Mouse (Mus musculus) CD4-positive, CD25-positive, alpha-beta regulatory T cell (primary cell): ENCODE data around the gene Aqp5. TPM values are rescaled to one million over a fixed set of nuclear protein-coding genes. Genes with fewer than 3 reads are reported as not detected.

Source experiments
- polyA plus RNA-seq: library from polyadenylated mRNA; unstranded; fragments of 100-300 nt; shearing (Covaris generic); gene quantifications from one replicate; pipeline ENCODE4 v1.2.1, GENCODE M21; 2017

Gene Aqp5
- not detected for polyA plus RNA-seq

GRCm38 (mm10) chr15:99590429-99591084 is at the start of gene Aqp5:
Gene Aqp5 (plus strand): TSS chr15:99590782.

GRCm38 (mm10) chr15:99578802-99579485 is 11.6 kb upstream of the Aqp5 start, which contains the start of gene Aqp2:
Gene Aqp2 (plus strand): TSS chr15:99579055.

GRCm38 (mm10) chr15:99600986-99601822 is 10.6 kb downstream of the Aqp5 start, which contains the start of gene Aqp6:
Gene Aqp6 (plus strand): TSS chr15:99601400.

Other genes starting within 250 kb of the Aqp5 start
- 88.8 TPM for gene Fmnl3, start 220.3 kb upstream of the Aqp5 start, polyA plus RNA-seq
- gene Tmbim6, start 197.9 kb upstream of the Aqp5 start, polyA plus RNA-seq: 178 TPM
- 16.1 TPM for gene Nckap5l, start 133.0 kb upstream of the Aqp5 start, polyA plus RNA-seq
- gene Bcdin3d, start 116.1 kb upstream of the Aqp5 start, polyA plus RNA-seq: 30.7 TPM
- 0.13 TPM for gene Faim2, start 62.6 kb upstream of the Aqp5 start, polyA plus RNA-seq
- not detected for gene Aqp2, start 11.7 kb upstream of the Aqp5 start, polyA plus RNA-seq
- gene Aqp6, start 10.6 kb downstream of the Aqp5 start, polyA plus RNA-seq: not detected
- gene Racgap1, start 60.9 kb downstream of the Aqp5 start, polyA plus RNA-seq: 21.3 TPM
- 1.0 TPM for gene Asic1, start 79.6 kb downstream of the Aqp5 start, polyA plus RNA-seq
- gene Smarcd1, start 111.3 kb downstream of the Aqp5 start, polyA plus RNA-seq: 36.9 TPM
- not detected for gene Gm17349, start 114.7 kb downstream of the Aqp5 start, polyA plus RNA-seq
- gene Gpd1, start 126.7 kb downstream of the Aqp5 start, polyA plus RNA-seq: 0.06 TPM
- 162 TPM for gene Cox14, start 134.8 kb downstream of the Aqp5 start, polyA plus RNA-seq
- gene Cers5, start 182.1 kb downstream of the Aqp5 start, polyA plus RNA-seq: 85.7 TPM